Mouse (Mus musculus): Measurements from ENCODE around the gene Apeh. TPM values are rescaled to one million over a fixed set of nuclear protein-coding genes. Genes with fewer than 3 reads are reported as not detected.
A peak's percentile ranks its signal among the peaks of the same experiment; 100 is the strongest.

Apeh gene
- polyA plus RNA-seq, 1 experiment from 2014 or later, result 68.3 TPM

DNA sequence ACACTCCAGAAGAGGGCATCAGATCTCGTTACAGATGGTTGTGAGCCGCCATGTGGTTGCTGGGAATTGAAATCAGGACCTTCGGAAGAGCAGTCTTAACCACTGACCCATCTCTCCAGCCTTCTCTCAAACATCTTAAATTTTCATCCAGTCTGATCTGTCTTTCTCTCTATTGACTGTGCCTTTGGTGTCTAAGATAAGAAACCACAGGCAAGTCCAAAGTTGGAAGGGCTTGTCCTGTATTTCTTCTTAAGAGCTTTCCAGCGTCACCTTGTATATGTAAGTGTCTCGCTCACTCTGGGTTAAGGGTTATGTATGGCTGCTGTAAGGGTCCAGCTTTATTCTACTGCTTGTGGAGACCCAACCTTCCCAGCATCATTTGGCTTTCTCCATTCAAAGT, 37.1 kb upstream of the Apeh start:
- no peaks in the 10 kb centered on the region for H3K9me3 ChIP-seq
- DNase-seq (ENCODE audit: low spot score), result no peak
- no peak overlapping the region for H3K27ac ChIP-seq (replicated peaks)
- no peaks in the 10 kb centered on the region for H3K4me1 ChIP-seq
- no peaks in the 10 kb centered on the region for H3K27me3 ChIP-seq (replicated peaks; ENCODE audit: low read depth, poor library complexity, severe bottlenecking)
- H3K36me3 ChIP-seq (replicated peaks), result no peaks in the 10 kb centered on the region
- 87% methylated on average over 5 of the region's 5 CpGs for WGBS
- no peak overlapping the region for H3K4me3 ChIP-seq

DNA sequence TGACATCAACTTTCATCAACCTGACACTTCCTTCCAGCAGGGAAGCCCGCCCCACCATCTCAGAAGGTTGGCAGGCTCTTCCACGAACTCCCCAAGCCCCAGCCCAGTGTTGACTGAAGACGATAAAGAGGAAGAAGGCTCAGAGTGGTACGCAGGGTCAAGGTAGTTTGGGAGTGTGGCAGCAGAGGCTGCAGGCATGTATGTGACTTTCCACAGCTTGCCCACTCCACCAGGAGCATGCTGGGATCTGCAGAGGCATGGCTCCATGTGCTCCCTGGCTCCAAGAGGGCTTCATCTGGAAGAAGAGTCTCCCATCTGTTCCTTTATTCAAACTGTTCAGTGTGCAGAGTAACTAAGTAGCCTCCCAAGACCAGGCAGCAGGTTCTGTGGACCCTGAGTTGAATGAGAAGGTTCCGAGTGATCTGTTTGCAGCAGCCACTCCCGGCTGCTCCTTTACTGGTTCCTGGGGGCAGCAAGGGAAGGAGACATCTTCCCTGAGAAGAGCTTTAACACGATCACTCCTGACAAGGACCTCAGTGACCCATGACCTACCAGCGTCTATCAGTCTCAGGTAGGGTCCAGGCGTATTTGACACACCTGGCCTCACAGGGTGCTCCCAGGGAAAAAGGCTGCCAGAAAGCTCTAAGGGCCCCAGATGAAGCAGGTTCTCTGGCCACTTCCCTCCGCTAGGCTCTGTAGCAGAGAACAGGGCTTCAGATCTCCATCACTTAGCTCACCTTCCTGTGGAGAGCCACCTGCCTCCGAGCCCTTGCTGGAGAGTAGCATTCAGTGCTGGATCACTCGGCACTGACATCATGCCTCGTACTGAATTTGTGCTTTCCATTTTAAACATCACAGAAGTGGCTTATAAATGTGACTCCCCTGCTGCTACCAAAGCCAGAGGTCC, 34.9 kb upstream of the Apeh start:
- 84% methylated on average over 13 of the region's 13 CpGs for WGBS
- Histone ChIP-seq H3K27ac (replicated peaks) (no peak overlapping the region), H3K4me1 (0 out of 2 replicates have a peak, but pooled peaks cover 5% of the 10 kb centered on the region), H3K9me3 (no peaks in the 10 kb centered on the region), H3K4me3 (no peak overlapping the region), H3K36me3 (replicated peaks) (no peaks in the 10 kb centered on the region), H3K27me3 (replicated peaks; ENCODE audit: low read depth, poor library complexity, severe bottlenecking) (no peaks in the 10 kb centered on the region)
- DNase-seq (ENCODE audit: low spot score), result no peak

DNA sequence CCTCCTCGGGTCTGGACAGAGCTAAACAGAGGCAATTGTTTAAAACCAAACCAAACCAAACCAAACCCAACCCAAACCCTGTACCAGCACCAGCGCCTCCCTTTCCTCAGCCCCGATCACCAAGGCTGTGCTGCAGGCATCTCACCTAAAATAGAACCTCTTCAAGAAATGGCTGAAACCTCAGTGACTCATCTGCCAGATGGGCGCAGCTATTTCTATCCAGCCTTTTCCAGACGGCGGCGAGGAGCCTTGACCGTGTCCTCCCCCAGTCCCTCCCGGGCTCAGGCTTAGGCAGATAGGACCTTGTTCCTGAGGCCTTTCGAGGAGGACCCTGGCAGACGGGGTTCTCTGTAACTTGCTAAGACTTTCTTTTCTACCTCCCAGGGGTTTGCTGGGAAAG, 33.8 kb upstream of the Apeh start:
- H3K36me3 ChIP-seq (replicated peaks), result no peaks in the 10 kb centered on the region
- H3K27ac ChIP-seq (replicated peaks), result no peak overlapping the region
- no peaks in the 10 kb centered on the region for H3K27me3 ChIP-seq (replicated peaks; ENCODE audit: low read depth, poor library complexity, severe bottlenecking)
- H3K4me3 ChIP-seq, result no peak overlapping the region
- 0 out of 2 replicates have a peak, but pooled peaks cover 5% of the 10 kb centered on the region for H3K4me1 ChIP-seq
- WGBS, result 86% methylated on average over 11 of the region's 11 CpGs
- DNase-seq (ENCODE audit: low spot score), result no peak
- H3K9me3 ChIP-seq, result no peaks in the 10 kb centered on the region

DNA sequence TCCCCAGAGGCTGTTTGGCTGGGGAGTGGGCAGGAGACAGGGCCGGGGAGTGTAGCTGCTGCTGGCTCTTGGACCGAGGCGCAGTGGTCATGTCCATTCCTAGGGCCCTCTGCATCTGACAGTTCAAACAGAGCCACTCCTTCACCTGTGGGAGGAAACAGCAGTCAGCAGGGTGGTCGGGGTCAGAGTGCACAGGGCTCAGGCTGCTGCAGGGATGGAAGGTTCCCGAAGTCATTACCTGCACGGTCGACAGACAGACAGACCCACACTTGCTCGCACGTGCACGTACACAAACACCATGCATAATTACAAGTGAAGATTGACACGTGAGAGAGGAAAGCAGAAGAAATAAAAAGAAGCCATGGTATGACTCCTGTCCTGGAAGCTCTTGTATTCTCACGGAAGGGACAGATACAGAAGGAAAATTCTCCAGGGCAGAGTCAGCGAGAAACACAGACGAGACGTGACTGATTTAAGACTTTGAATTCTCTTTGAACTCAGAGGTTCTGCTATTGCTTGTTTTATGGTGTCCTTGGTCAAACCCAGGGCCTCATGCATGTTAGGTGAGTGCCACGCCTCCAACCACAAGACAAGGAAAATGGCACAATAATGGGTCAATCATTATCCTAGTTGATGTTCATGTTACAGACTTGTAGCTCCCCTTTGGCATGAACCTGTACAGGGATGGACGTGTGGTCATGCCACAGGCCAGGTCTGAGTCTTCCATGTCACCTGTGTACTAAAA, 32.2 kb upstream of the Apeh start:
- Histone ChIP-seq H3K27ac (replicated peaks) (no peak overlapping the region; the same call in 1 of the 2 replicates), H3K36me3 (replicated peaks) (no peaks in the 10 kb centered on the region), H3K4me1 (0 out of 2 replicates have a peak, but pooled peaks cover 5% of the 10 kb centered on the region), H3K9me3 (no peaks in the 10 kb centered on the region), H3K4me3 (no peak overlapping the region), H3K27me3 (replicated peaks; ENCODE audit: low read depth, poor library complexity, severe bottlenecking) (no peaks in the 10 kb centered on the region)
- 85% methylated on average over 17 of the region's 17 CpGs for WGBS
- DNase-seq (ENCODE audit: low spot score), result no peak

DNA sequence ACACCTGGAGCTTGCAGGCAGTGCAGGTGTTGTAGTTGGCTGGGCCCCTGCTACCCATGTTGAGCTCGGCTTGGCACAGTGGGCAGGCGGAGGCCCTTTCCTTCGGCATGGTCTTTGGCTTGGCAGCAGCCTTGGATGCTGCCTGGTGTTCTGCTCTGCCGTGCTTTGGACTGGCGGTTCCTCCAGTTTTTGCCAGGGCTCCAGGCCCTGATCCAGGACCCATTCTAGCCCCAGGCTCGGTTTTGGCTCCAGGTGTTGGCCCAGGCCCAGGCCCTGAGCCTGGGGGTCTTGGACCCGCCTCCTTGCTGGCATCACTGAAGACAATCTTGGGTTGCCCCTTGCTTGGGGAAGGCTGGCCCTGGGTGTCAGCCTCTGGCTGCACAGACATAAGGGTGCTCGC, 31.3 kb upstream of the Apeh start:
- H3K4me1 ChIP-seq, result 0 out of 2 replicates have a peak, but pooled peaks cover 5% of the 10 kb centered on the region
- no peaks in the 10 kb centered on the region for H3K9me3 ChIP-seq
- H3K4me3 ChIP-seq, result no peak overlapping the region
- WGBS, result 92% methylated on average over 8 of the region's 8 CpGs
- no peaks in the 10 kb centered on the region for H3K36me3 ChIP-seq (replicated peaks)
- no peak for DNase-seq (ENCODE audit: low spot score)
- H3K27me3 ChIP-seq (replicated peaks; ENCODE audit: low read depth, poor library complexity, severe bottlenecking), result no peaks in the 10 kb centered on the region
- H3K27ac ChIP-seq (replicated peaks), result no peak overlapping the region; the same call in 1 of the 2 replicates

DNA sequence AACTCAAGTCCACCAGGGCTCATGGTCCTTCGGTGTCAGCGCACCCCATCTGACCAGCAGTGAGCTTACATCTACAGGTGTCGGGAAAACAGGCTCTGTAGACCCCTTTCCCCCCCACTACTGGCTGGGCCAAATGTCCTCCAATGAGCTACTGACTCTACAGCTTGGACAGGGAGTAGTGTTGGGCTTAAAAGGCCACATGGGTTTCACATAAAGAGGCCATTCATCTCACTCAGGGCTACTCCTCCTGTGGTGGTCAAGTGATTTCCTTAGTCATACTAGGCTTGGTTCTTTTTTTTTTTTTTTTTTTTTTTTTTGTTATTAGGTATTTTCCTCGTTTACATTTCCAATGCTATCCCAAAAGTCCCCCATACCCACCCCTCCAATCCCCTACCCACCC, 29.5 kb upstream of the Apeh start:
- Histone ChIP-seq H3K9me3 (no peaks in the 10 kb centered on the region), H3K27me3 (replicated peaks; ENCODE audit: low read depth, poor library complexity, severe bottlenecking) (no peaks in the 10 kb centered on the region), H3K27ac (replicated peaks) (no peak overlapping the region), H3K36me3 (replicated peaks) (no peaks in the 10 kb centered on the region), H3K4me3 (no peak overlapping the region), H3K4me1 (peaks cover 12% of the 10 kb centered on the region)
- WGBS, result 84% methylated on average over 4 of the region's 4 CpGs
- DNase-seq (ENCODE audit: low spot score), result no peak

DNA sequence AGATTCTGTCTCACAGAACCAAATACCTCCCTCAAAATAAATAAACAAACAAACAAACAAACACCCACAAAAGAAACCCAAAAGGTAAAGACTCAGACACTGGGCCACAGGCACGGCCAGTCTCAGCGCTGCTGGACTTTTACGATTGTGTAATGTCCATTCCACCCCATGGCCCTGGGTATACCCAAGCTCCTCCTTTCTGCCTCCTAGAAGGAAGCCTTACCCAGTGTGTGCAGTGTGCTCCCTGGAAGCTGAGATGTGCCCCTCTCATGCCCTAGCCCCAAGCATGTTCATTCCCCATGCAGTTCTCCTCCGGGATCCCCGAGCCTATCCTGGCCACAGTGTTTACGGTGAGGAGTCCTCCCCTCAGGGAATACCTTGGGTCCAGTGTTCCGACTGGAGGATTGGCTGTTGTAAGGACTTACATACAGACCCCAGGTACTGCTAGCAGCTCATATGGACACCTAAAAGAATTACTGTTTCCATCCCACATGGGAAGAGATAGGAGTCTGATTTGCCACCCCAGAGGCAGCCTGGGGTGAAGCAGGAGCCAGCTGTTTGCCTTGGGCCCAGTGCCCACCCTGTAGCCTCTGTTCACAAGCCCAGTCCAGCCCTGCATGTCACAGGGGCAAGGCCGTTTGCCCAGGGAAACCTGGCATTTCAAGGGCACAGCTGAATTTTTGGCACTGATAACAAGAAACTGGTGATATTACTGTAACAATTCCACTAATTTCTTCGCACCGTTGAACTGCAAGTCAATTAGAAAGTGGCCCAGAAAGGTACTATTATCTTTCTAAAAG, 27.0 kb upstream of the Apeh start:
- no peak overlapping the region for H3K27ac ChIP-seq (replicated peaks)
- peaks cover 8% of the 10 kb centered on the region for H3K27me3 ChIP-seq (replicated peaks; ENCODE audit: low read depth, poor library complexity, severe bottlenecking)
- peaks cover 19% of the 10 kb centered on the region for H3K4me1 ChIP-seq
- no peaks in the 10 kb centered on the region for H3K36me3 ChIP-seq (replicated peaks)
- no peak for DNase-seq (ENCODE audit: low spot score)
- H3K9me3 ChIP-seq, result no peaks in the 10 kb centered on the region
- H3K4me3 ChIP-seq, result no peak overlapping the region
- WGBS, result 89% methylated on average over 10 of the region's 10 CpGs

DNA sequence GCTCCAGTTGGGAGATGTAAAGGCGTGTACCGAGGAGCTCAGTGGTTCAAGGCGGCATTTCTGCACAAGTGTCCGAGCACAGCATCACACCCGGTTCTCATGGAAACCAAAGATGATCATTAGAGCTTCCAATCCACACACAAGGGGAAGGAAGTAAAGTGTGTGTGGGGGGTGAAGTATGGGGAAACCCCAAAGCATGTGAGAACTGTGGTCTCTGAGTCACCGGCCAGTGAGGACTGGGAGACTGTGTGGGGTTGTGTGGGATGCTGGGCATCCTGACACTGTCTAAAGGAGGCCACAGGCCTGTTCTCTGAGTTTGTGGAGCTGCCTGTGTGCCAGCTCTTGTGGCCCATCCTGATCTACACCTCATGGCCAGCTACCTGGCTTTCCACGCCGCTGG, 26.3 kb upstream of the Apeh start:
- no peaks in the 10 kb centered on the region for H3K9me3 ChIP-seq
- no peak overlapping the region for H3K4me3 ChIP-seq
- H3K27ac ChIP-seq (replicated peaks), result no peak overlapping the region
- 94% methylated on average over 8 of the region's 8 CpGs for WGBS
- peaks cover 15% of the 10 kb centered on the region for H3K27me3 ChIP-seq (replicated peaks; ENCODE audit: low read depth, poor library complexity, severe bottlenecking)
- no peak for DNase-seq (ENCODE audit: low spot score)
- no peaks in the 10 kb centered on the region for H3K36me3 ChIP-seq (replicated peaks)
- H3K4me1 ChIP-seq, result peaks cover 19% of the 10 kb centered on the region

DNA sequence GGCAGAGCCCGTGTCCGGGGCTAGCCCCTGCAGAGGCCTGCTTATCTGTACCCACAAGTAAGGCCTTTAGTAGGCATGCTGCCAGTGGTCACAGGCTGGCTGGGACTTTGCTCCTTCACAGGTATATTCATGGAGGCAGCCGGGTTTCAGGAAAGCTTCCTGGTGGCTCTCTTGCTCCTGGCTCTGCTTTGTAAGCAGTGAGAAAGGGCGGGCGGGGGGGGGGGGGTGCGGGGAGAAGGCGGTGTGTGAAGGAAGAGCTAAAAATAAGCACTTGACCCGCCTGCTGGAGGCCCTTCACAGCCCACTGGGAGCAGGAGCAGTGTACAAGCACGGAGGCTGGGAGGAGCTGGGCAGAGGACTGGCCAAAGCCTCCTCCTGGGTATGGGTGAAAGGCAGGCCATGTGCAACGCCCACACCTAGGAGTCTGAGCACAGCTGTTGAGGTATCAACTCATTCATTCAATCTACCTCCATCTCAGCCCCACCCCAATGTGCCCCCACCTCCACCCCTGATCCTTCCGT, 25.5 kb upstream of the Apeh start:
- WGBS, result 59% methylated on average over 11 of the region's 11 CpGs
- peaks cover 19% of the 10 kb centered on the region for H3K4me1 ChIP-seq
- 0 out of 2 replicates have a peak, but pooled peaks cover 5% of the 10 kb centered on the region for H3K36me3 ChIP-seq (replicated peaks)
- no peaks in the 10 kb centered on the region for H3K9me3 ChIP-seq
- no peak for DNase-seq (ENCODE audit: low spot score)
- H3K4me3 ChIP-seq, result no peak overlapping the region
- H3K27ac ChIP-seq (replicated peaks), result no peak overlapping the region
- H3K27me3 ChIP-seq (replicated peaks; ENCODE audit: low read depth, poor library complexity, severe bottlenecking), result peaks cover 22% of the 10 kb centered on the region

DNA sequence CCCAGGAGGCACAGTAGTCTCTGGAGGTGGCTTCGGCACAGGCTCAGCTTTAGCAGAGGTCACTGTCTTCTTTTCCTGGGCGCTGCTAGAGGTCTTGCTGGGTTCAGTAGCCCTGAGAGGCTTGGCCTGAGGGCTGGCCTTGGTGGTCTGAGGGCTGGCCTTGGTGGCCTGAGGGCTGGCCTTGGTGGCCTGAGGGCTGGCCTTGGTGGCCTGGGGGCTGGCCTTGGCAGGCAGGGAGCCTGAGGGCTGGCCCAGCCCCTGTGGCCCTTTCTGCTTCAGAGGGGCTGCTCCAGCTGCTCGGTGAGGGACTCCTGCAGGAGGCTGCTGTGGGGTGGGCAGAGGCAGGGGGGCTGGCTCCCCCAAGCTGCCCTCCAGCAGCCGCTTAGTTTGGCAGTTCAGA, 22.7 kb upstream of the Apeh start:
- Histone ChIP-seq H3K27me3 (replicated peaks; ENCODE audit: low read depth, poor library complexity, severe bottlenecking) (peaks cover 50% of the 10 kb centered on the region), H3K4me3 (no peak overlapping the region), H3K36me3 (replicated peaks) (peaks cover 12% of the 10 kb centered on the region; the same call in 1 of the 2 replicates), H3K4me1 (peaks cover 14% of the 10 kb centered on the region), H3K27ac (replicated peaks) (peak overlapping the region; percentile 16; the same call in 1 of the 2 replicates), H3K9me3 (no peaks in the 10 kb centered on the region)
- no peak for DNase-seq (ENCODE audit: low spot score)
- WGBS, result 52% methylated on average over 4 of the region's 4 CpGs

DNA sequence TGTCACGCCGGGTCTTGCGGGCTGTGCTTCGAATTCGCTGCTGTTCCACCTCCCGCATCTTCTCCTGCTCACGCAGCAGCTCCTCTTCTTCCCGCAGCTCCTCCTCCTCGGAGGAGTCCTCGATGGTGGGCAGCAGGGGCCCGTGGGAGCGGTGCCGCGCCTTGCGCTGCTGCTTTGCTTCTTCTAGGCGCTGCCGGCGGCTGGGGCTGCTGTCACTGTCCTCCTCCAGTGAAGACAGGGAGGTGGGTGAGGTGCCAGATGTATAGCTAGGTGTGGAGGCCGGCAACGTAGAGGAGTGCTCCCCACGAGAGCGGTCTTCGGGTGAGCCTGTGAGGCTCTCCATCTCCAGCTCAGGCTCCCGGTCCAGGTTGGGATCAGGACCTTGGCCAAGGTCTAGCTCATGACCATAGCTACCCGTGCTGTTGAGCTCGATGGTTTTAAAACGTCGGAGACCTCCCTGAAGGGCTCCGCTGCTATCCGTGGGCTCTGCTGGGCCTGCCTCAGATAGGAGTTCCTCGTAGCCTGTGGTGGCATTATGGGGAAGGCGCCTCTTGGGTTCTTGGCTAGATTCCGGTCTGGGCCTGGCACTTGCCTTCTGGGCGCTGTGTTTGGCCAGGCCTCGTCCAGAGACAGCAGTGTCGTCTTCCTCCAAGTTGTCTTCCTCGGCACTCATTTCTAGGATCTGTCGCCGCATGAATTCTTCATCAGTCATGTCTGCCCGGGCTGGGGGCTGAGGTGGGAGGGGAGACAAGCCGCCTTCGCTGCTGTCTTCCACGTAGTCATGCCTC, 21.1 kb upstream of the Apeh start:
- H3K4me1 ChIP-seq, result peaks cover 30% of the 10 kb centered on the region
- 74% methylated on average over 43 of the region's 43 CpGs for WGBS
- H3K27me3 ChIP-seq (replicated peaks; ENCODE audit: low read depth, poor library complexity, severe bottlenecking), result peaks cover 67% of the 10 kb centered on the region
- H3K36me3 ChIP-seq (replicated peaks), result peaks cover 12% of the 10 kb centered on the region; the same call in 1 of the 2 replicates
- H3K4me3 ChIP-seq, result no peak overlapping the region
- H3K27ac ChIP-seq (replicated peaks), result no peak overlapping the region
- no peaks in the 10 kb centered on the region for H3K9me3 ChIP-seq
- no peak for DNase-seq (ENCODE audit: low spot score)

Measured in embryonic facial prominence, embryonic 10.5 days (tissue).